Mouse (Mus musculus): ENCODE data around the gene Abr. TPM values are rescaled to one million over a fixed set of nuclear protein-coding genes. Genes with fewer than 3 reads are reported as not detected.

Abr gene
- polyA plus RNA-seq, 1 experiment from 2014 or later, result 2.8 TPM

- Histone ChIP-seq H3K4me3 (replicated peaks) (peak overlapping the region; percentile 58), H3K9ac (peak overlapping the region; percentile 41; the same call in 1 of the 2 replicates), H3K36me3 (no peaks in the 10 kb centered on the region), H3K27ac (no peak overlapping the region), H3K4me1 (replicated peaks) (peaks cover 11% of the 10 kb centered on the region), H3K27me3 (peaks cover 65% of the 10 kb centered on the region), H3K9me3 (replicated peaks) (no peaks in the 10 kb centered on the region), H3K4me2 (peak overlapping the region; percentile 75)
- WGBS (ENCODE audit: insufficient replicate concordance), result 1% methylated on average over 65 of the region's 72 CpGs
- DNase-seq (no peak), ATAC-seq (ENCODE audit: low read depth) (no peak; the same call in 1 of the 2 replicates)
Observed at GRCm38 (mm10) chr11:76623206-76623961, 1.3 kb upstream of the Abr start.

- WGBS (ENCODE audit: insufficient replicate concordance), result under 1% methylated on average over 65 of the region's 66 CpGs
Observed at GRCm38 (mm10) chr11:76622566-76623205, 572 bp upstream of the Abr start.

DNA sequence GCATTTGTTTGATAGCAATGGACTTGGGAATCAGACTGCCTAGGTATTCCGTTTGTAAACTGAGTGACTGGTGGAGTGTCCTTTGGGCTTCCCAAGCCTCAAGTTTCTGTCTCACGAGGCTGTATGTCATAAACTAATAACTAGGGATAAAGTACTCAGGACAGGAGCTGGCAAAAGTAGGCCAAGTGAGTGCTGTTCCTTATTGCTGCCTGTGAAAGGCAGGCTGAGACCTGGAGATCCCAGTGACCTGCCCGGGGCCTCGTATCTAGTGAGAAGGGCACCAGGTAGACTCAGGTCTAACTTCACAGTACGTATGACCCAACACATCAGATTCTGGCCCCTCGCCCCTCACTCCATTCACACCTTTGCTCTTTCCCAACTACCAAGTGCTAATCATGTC, 4.0 kb downstream of the Abr start:
- ATAC-seq (ENCODE audit: low read depth) (no peak), DNase-seq (no peak)
- Histone ChIP-seq H3K27me3 (peaks cover 66% of the 10 kb centered on the region), H3K4me1 (replicated peaks) (peaks cover 11% of the 10 kb centered on the region), H3K27ac (no peak overlapping the region), H3K4me2 (no peak overlapping the region), H3K36me3 (no peaks in the 10 kb centered on the region), H3K4me3 (replicated peaks) (no peak overlapping the region), H3K9ac (no peak overlapping the region), H3K9me3 (replicated peaks) (no peaks in the 10 kb centered on the region)
- WGBS (ENCODE audit: insufficient replicate concordance), result 70% methylated on average over 6 of the region's 6 CpGs

More at GRCm38 (mm10) chr11:76622566-76623205, 572 bp upstream of the Abr start:
- H3K9ac ChIP-seq, result peak overlapping the region; percentile 41; the same call in 1 of the 2 replicates
- no peaks in the 10 kb centered on the region for H3K9me3 ChIP-seq (replicated peaks)
- H3K4me1 ChIP-seq (replicated peaks), result peaks cover 11% of the 10 kb centered on the region
- H3K4me3 ChIP-seq (replicated peaks), result peak overlapping the region; percentile 58
- no peak for ATAC-seq (ENCODE audit: low read depth)
- peak overlapping the region; percentile 75 for H3K4me2 ChIP-seq
- DNase-seq, result no peak
- peaks cover 71% of the 10 kb centered on the region for H3K27me3 ChIP-seq
- H3K27ac ChIP-seq, result no peak overlapping the region
- H3K36me3 ChIP-seq, result no peaks in the 10 kb centered on the region

GRCm38 (mm10) chr11:76614246-76614645, 7.9 kb downstream of the Abr start:
- 51% methylated on average over 2 of the region's 2 CpGs for WGBS (ENCODE audit: insufficient replicate concordance)
- Histone ChIP-seq H3K4me1 (replicated peaks) (peaks cover 3% of the 10 kb centered on the region; the same call in 1 of the 2 replicates), H3K36me3 (no peaks in the 10 kb centered on the region), H3K9me3 (replicated peaks) (no peaks in the 10 kb centered on the region), H3K4me2 (no peak overlapping the region), H3K27me3 (peaks cover 47% of the 10 kb centered on the region), H3K9ac (no peak overlapping the region), H3K27ac (no peak overlapping the region), H3K4me3 (replicated peaks) (no peak overlapping the region)
- no peak for ATAC-seq (ENCODE audit: low read depth)
- no peak for DNase-seq

DNA sequence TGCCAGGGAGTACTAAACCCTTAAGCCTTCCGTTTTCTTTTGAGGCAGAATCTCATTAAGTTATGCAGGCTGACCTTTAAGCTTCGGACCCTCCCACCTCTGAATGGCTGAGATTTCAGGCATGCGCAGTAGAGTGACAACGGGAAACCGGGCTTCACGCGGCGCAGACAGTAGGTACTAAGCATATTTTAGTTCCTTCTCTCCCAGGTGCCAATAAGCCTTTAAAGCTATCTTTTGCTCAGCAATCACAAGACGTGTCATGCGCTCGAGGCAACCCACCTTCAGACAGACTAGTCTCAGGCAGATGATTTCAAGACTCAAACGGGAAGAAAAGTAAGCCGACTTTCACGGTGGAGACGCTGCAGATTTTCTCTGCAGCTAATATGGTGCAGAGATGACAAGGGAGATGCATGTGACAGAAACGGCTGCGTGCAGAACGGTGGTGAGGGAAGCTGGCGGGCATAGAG, 9.4 kb downstream of the Abr start:
- 2% methylated on average over 19 of the region's 19 CpGs for WGBS (ENCODE audit: insufficient replicate concordance)
- H3K4me1 ChIP-seq (replicated peaks), result peaks cover 3% of the 10 kb centered on the region; the same call in 1 of the 2 replicates
- H3K36me3 ChIP-seq, result no peaks in the 10 kb centered on the region
- no peak overlapping the region for H3K27ac ChIP-seq
- no peak overlapping the region for H3K9ac ChIP-seq
- peak overlapping the region; percentile 36 for H3K4me3 ChIP-seq (replicated peaks)
- ATAC-seq (ENCODE audit: low read depth) (no peak), DNase-seq (no peak)
- H3K4me2 ChIP-seq, result peak overlapping the region; percentile 59
- no peaks in the 10 kb centered on the region for H3K9me3 ChIP-seq (replicated peaks)
- peaks cover 37% of the 10 kb centered on the region for H3K27me3 ChIP-seq

DNA sequence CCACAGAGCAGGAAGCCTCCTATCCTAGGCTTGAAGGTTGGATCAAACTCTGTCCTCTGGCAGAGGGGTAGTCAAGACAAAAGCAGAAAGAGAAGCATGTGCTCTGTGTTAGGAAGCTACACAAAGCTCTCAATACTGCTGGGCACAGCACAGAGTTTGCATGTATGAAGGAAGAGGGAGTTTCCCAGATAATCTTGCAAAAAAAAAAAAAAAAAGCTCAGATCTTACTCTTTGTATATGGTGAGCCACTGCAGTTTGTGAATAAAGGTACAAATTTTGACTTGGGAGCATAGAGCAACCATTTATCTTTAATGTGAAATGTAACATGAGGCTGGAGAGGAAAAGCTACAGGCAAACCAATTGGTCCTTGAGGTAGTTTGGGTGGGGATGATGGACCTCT, 11.2 kb downstream of the Abr start:
- no peak overlapping the region for H3K4me3 ChIP-seq (replicated peaks)
- peaks cover 3% of the 10 kb centered on the region; the same call in 1 of the 2 replicates for H3K4me1 ChIP-seq (replicated peaks)
- ATAC-seq (ENCODE audit: low read depth) (no peak), DNase-seq (no peak)
- no peak overlapping the region for H3K9ac ChIP-seq
- peaks cover 36% of the 10 kb centered on the region for H3K27me3 ChIP-seq
- no peaks in the 10 kb centered on the region for H3K36me3 ChIP-seq
- no peak overlapping the region for H3K4me2 ChIP-seq
- H3K9me3 ChIP-seq (replicated peaks), result no peaks in the 10 kb centered on the region
- H3K27ac ChIP-seq, result no peak overlapping the region

- no peak overlapping the region for H3K4me3 ChIP-seq (replicated peaks)
- H3K36me3 ChIP-seq, result no peaks in the 10 kb centered on the region
- ATAC-seq (ENCODE audit: low read depth) (no peak), DNase-seq (no peak)
- 72% methylated on average over 9 of the region's 9 CpGs for WGBS (ENCODE audit: insufficient replicate concordance)
- H3K4me1 ChIP-seq (replicated peaks), result no peaks in the 10 kb centered on the region
- peaks cover 3% of the 10 kb centered on the region for H3K27me3 ChIP-seq
- no peak overlapping the region for H3K9ac ChIP-seq
- H3K27ac ChIP-seq, result no peak overlapping the region
- H3K9me3 ChIP-seq (replicated peaks), result no peaks in the 10 kb centered on the region
- no peak overlapping the region for H3K4me2 ChIP-seq
Observed at GRCm38 (mm10) chr11:76606521-76606920, 15.6 kb downstream of the Abr start.

- H3K9me3 ChIP-seq (replicated peaks), result no peaks in the 10 kb centered on the region
- H3K9ac ChIP-seq, result no peak overlapping the region
- no peaks in the 10 kb centered on the region for H3K27me3 ChIP-seq
- 11% methylated on average over 2 of the region's 2 CpGs for WGBS (ENCODE audit: insufficient replicate concordance)
- no peak for DNase-seq
- H3K4me2 ChIP-seq, result no peak overlapping the region
- no peak for ATAC-seq (ENCODE audit: low read depth)
- H3K4me3 ChIP-seq (replicated peaks), result no peak overlapping the region
- no peaks in the 10 kb centered on the region for H3K36me3 ChIP-seq
- no peak overlapping the region for H3K27ac ChIP-seq
- peaks cover 13% of the 10 kb centered on the region for H3K4me1 ChIP-seq (replicated peaks)
Observed at GRCm38 (mm10) chr11:76599219-76599618, 22.9 kb downstream of the Abr start.

GRCm38 (mm10) chr11:76598757-76599156, 23.4 kb downstream of the Abr start:
- DNase-seq (no peak), ATAC-seq (ENCODE audit: low read depth) (no peak)
- Histone ChIP-seq H3K4me3 (replicated peaks) (no peak overlapping the region), H3K9me3 (replicated peaks) (no peaks in the 10 kb centered on the region), H3K4me1 (replicated peaks) (peaks cover 18% of the 10 kb centered on the region), H3K27me3 (no peaks in the 10 kb centered on the region), H3K36me3 (no peaks in the 10 kb centered on the region), H3K27ac (no peak overlapping the region), H3K9ac (no peak overlapping the region), H3K4me2 (no peak overlapping the region)
- WGBS (ENCODE audit: insufficient replicate concordance), result 53% methylated on average over 5 of the region's 5 CpGs

DNA sequence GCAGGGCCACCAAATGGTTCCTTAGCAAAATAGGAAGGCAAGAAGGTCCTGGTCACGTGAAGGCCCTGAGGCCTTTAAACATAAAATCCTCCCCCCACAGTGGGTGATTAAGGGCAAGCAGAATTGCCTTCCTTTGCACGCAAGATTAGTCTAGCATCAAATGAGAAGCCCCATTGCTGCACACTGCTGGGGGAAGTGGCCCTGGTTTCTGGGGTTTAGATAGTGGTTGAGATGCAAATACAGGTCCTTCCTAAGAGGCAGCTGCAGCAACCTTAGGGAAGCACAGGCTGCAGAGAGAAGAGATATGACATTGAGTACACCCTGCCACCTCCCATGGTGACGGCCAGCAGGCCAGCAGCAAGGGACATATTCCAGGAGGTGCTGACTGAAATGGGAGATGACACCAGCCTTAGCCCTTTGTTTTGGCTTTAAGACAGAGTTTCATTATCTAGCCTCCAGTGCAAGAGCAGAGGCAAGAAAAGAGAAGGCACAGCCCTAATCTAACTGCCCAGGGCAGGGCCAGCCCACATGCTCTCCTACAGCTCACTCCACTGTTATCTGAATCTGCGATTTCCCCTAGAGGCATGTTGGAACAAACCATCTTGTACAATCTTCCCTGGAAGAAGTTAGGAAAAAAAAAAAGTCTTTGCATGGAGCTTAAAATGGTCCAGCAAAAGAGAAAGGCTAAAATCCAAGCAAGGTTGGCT, 28.3 kb downstream of the Abr start:
- Histone ChIP-seq H3K4me2 (0 out of 2 replicates have a peak overlapping the region, but pooled peaks have one; percentile 0), H3K27ac (peak overlapping the region; percentile 56)

DNA sequence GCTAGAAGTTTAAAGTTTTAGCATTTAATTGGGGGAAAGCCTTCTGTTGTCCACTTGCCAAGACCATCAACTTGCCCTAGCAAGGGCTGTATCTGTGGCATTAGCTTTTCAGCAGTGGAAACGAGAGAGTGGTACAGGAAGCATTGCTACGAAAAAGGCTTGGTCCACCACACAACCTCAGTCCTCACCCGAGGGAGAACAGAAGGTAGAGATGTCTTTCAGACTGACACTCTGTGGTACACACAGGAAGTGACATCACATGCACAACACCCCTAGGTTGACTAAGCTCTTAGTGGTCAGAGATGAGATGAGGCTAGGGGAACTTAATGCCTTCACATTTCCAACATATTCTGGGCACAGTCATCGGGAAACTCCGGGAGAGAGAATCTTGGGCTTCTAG, 32.4 kb downstream of the Abr start:
- Histone ChIP-seq H3K4me3 (replicated peaks) (no peak overlapping the region), H3K4me1 (replicated peaks) (peaks cover 22% of the 10 kb centered on the region), H3K4me2 (no peak overlapping the region), H3K9ac (no peak overlapping the region), H3K9me3 (replicated peaks) (no peaks in the 10 kb centered on the region), H3K27ac (no peak overlapping the region), H3K36me3 (no peaks in the 10 kb centered on the region), H3K27me3 (no peaks in the 10 kb centered on the region)
- DNase-seq (no peak), ATAC-seq (ENCODE audit: low read depth) (no peak)
- 39% methylated on average over 5 of the region's 5 CpGs for WGBS (ENCODE audit: insufficient replicate concordance)

More for the DNA sequence above, 28.3 kb downstream of the Abr start:
- H3K9me3 ChIP-seq (replicated peaks), result no peaks in the 10 kb centered on the region
- no peak overlapping the region for H3K4me3 ChIP-seq (replicated peaks)
- no peak overlapping the region for H3K9ac ChIP-seq
- H3K4me1 ChIP-seq (replicated peaks), result peaks cover 27% of the 10 kb centered on the region
- 8% methylated on average over 4 of the region's 4 CpGs for WGBS (ENCODE audit: insufficient replicate concordance)
- DNase-seq, result peak; percentile 36
- ATAC-seq (ENCODE audit: low read depth), result peak; percentile 93
- no peaks in the 10 kb centered on the region for H3K27me3 ChIP-seq
- no peaks in the 10 kb centered on the region for H3K36me3 ChIP-seq

Measured in liver, embryonic 13.5 days (tissue).